Mouse (Mus musculus): Measurements from ENCODE around the gene Krt24.
"Not testable (repeated sequence)": the region's sequence is repeated elsewhere in the genome, so short reads cannot be mapped to it uniquely, and the experiment has no call there.

Krt24 gene

GRCm38 (mm10) chr11:99252671-99253070 is 32.4 kb downstream of the Krt24 start:
- DNase-seq (ENCODE audit: low spot score), result no peak

GRCm38 (mm10) chr11:99250666-99251065 is 34.4 kb downstream of the Krt24 start:
- no peak for DNase-seq (ENCODE audit: low spot score)

- peak; percentile 42 for DNase-seq (ENCODE audit: low spot score)
These were observed 34.8 kb downstream of the Krt24 start for GRCm38 (mm10) chr11:99250241-99250640.

GRCm38 (mm10) chr11:99249115-99249514 is 35.9 kb downstream of the Krt24 start:
- DNase-seq (ENCODE audit: low spot score), result no peak

- no peak for DNase-seq (ENCODE audit: low spot score)
These were observed 37.1 kb downstream of the Krt24 start for GRCm38 (mm10) chr11:99247916-99248315.

- not testable (repeated sequence) for DNase-seq (ENCODE audit: low spot score)
These were observed 40.5 kb downstream of the Krt24 start for GRCm38 (mm10) chr11:99244519-99244918.

GRCm38 (mm10) chr11:99243820-99244374 is 41.2 kb downstream of the Krt24 start, which contains the start of gene Krt222:
Krt222 (minus strand) TSS chr11:99244085.
- DNase-seq (ENCODE audit: low spot score), result peak; percentile 29

GRCm38 (mm10) chr11:99243200-99243819 is 41.8 kb downstream of the Krt24 start:
- no peak for DNase-seq (ENCODE audit: low spot score)

GRCm38 (mm10) chr11:99242056-99242455 is 43.0 kb downstream of the Krt24 start:
- no peak for DNase-seq (ENCODE audit: low spot score)

- no peak for DNase-seq (ENCODE audit: low spot score)
These were observed 46.6 kb downstream of the Krt24 start for GRCm38 (mm10) chr11:99238468-99238867.

GRCm38 (mm10) chr11:99231049-99231816 is 53.8 kb downstream of the Krt24 start:
- no peak for DNase-seq (ENCODE audit: low spot score)

GRCm38 (mm10) chr11:99230261-99231048 is 54.6 kb downstream of the Krt24 start, which contains the start of gene Smarce1:
Smarce1 (minus strand) TSS chr11:99231017.
- peak; percentile 40 for DNase-seq (ENCODE audit: low spot score)
